Mouse (Mus musculus): ENCODE measurements at regions not wholly inside any gene's neighbourhood (a gene's known extent, or its start where the extent isn't known, plus 50 kb on each side); places are given as distances from the start of the nearest gene placed in this dataset.

- no peak for TF ChIP-seq CTCF (conservative IDR thresholded peaks at IDR 0.05; ENCODE audit: low read length)
- TF ChIP-seq NANOG (IDR thresholded peaks at IDR 0.05; ENCODE audit: borderline replicate concordance, low read length): peak; percentile 69
- peak; percentile 93 for TF ChIP-seq POU5F1 (IDR thresholded peaks at IDR 0.05; ENCODE audit: borderline replicate concordance, low read length)
Measured at GRCm38 (mm10) chr17:85873853-85874586, 185.9 kb upstream of the Six2 start.

Data from E14TG2a.4 (cell line).